Mouse (Mus musculus) spleen, adult 2 months (tissue): ENCODE results near the gene Jhy.

Experiments
- CTCF ChIP-seq: fragments of 200-500 bp; IDR thresholded peaks from 2 replicates; pipeline ENCODE4 v1.5.1; 2011; ENCODE audit warnings: mild to moderate bottlenecking, inconsistent platforms; ENCODE audit not compliant: insufficient read depth, insufficient read length, insufficient replicate concordance; ENCODE audit errors: extremely low read depth
- POLR2A ChIP-seq: fragments of 200-500 bp; IDR thresholded peaks from 2 replicates; pipeline ENCODE4 v1.6.1; 2011; ENCODE audit warnings: low read depth, low read length, inconsistent platforms

DNA sequence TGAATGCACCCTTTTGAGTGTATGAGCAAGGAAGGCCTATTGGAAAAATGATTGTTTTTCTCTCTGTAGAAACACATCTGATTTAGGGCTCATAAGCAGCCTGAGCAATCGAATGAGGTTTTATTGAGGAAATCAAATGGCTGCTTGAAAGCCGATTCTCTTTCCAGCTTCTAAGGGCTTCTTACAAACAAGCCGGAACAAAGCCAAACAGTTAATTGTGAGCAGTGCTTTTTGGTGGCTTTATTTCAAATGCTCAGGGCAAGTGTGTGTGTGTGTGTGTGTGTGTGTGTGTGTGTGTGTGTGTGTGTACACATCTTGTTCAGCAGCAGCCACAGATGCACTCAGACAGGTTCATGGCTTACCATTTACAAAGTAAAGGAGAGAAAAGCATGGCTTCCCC lies 2.5 kb downstream of the Jhy start:
- TF ChIP-seq CTCF (no peak), POLR2A (no peak)
